Mouse (Mus musculus): ENCODE measurements around the gene Vezf1.

Gene Vezf1

GRCm38 (mm10) chr11:88055777-88056176, 12.3 kb upstream of the Vezf1 start:
- DNase-seq: no peak

- no peak for DNase-seq
Observed at GRCm38 (mm10) chr11:88057788-88058187, 10.3 kb upstream of the Vezf1 start.

GRCm38 (mm10) chr11:88059141-88059540, 8.9 kb upstream of the Vezf1 start:
- no peak for DNase-seq

- DNase-seq: no peak
Observed at GRCm38 (mm10) chr11:88061892-88062625, 6.0 kb upstream of the Vezf1 start.

GRCm38 (mm10) chr11:88065732-88066131, 2.3 kb upstream of the Vezf1 start:
- no peak for DNase-seq

GRCm38 (mm10) chr11:88067191-88067585, 891 bp upstream of the Vezf1 start:
- DNase-seq: no peak

- peak; percentile 50 for DNase-seq
Observed at GRCm38 (mm10) chr11:88068411-88069245, 549 bp downstream of the Vezf1 start.

- no peak for DNase-seq
Observed at GRCm38 (mm10) chr11:88069246-88069570, 1.1 kb downstream of the Vezf1 start.

GRCm38 (mm10) chr11:88070392-88070791, 2.3 kb downstream of the Vezf1 start:
- DNase-seq: no peak

- no peak for DNase-seq
Observed at GRCm38 (mm10) chr11:88071113-88071512, 3.0 kb downstream of the Vezf1 start.

- DNase-seq: no peak
Observed at GRCm38 (mm10) chr11:88073343-88073875, 5.3 kb downstream of the Vezf1 start.

GRCm38 (mm10) chr11:88075701-88076100, 7.6 kb downstream of the Vezf1 start:
- no peak for DNase-seq

- no peak for DNase-seq
Observed at GRCm38 (mm10) chr11:88076394-88076793, 8.3 kb downstream of the Vezf1 start.

- DNase-seq: no peak
Observed at GRCm38 (mm10) chr11:88083699-88084098, 15.6 kb downstream of the Vezf1 start.

GRCm38 (mm10) chr11:88086737-88087627, 18.9 kb downstream of the Vezf1 start:
- peak; percentile 92 for DNase-seq

- DNase-seq: no peak
Observed at GRCm38 (mm10) chr11:88089150-88089549, 21.1 kb downstream of the Vezf1 start.

- no peak for DNase-seq
Observed at GRCm38 (mm10) chr11:88090293-88090692, 22.2 kb downstream of the Vezf1 start.

GRCm38 (mm10) chr11:88091949-88092348, 23.9 kb downstream of the Vezf1 start:
- no peak for DNase-seq

- no peak for DNase-seq
Observed at GRCm38 (mm10) chr11:88097173-88097572, 29.1 kb downstream of the Vezf1 start.

GRCm38 (mm10) chr11:88098021-88098729, 30.1 kb downstream of the Vezf1 start, which contains the start of gene Cuedc1:
Cuedc1 (plus strand) TSS chr11:88098058.
- no peak for DNase-seq

GRCm38 (mm10) chr11:88098787-88099598, 30.9 kb downstream of the Vezf1 start:
- peak; percentile 76 for DNase-seq

All from cerebellum, adult 11 months (tissue).